Mouse (Mus musculus) megakaryocyte progenitor cell, adult 5-6 weeks (primary cell): Measurements from ENCODE around the gene Cmtm2b. TPM values are rescaled to one million over a fixed set of nuclear protein-coding genes. Genes with fewer than 3 reads are reported as not detected.
"Not testable (repeated sequence)": the region's sequence is repeated elsewhere in the genome, so short reads cannot be mapped to it uniquely, and the experiment has no call there.

Experiments
- ATAC-seq: replicated peaks from 2 replicates; pipeline ENCODE4 v1.8.0; 2016; ENCODE audit warnings: mild to moderate bottlenecking, moderate TSS enrichment, inconsistent platforms; ENCODE audit not compliant: poor library complexity
- total RNA-seq, 2 experiments: library from RNA; stranded (forward) in 1 of 2; stranded (reverse) in 1 of 2; fragments of 157-497, 149-512 nt in 1 of 2; fragments of 200-1000 nt in 1 of 2; gene quantifications; 2 replicates each; pipeline versions ENCODE4 v1.2.3 to v1.2.4; 2015 to 2017

Cmtm2b gene
- total RNA-seq (2015) (not detected in 2 replicates), total RNA-seq (2017) (not detected in 2 replicates)

- not testable (repeated sequence) for ATAC-seq
These were observed at the start of gene Cmtm2b for GRCm38 (mm10) chr8:104321930-104322329. Gene Cmtm2b, plus strand, starts transcription at chr8:104322230.

- ATAC-seq: not testable (repeated sequence)
These were observed 28.9 kb upstream of the Cmtm2b start, which contains the start of gene Cmtm2a for GRCm38 (mm10) chr8:104293081-104293480. Gene Cmtm2a, minus strand, starts transcription at chr8:104293181.

- no peak for ATAC-seq
These were observed 27.6 kb upstream of the Cmtm2b start for GRCm38 (mm10) chr8:104294396-104294795.

GRCm38 (mm10) chr8:104301577-104301976 lies 20.5 kb upstream of the Cmtm2b start:
- ATAC-seq: not testable (repeated sequence)

GRCm38 (mm10) chr8:104302536-104302935 lies 19.5 kb upstream of the Cmtm2b start:
- ATAC-seq: not testable (repeated sequence)

GRCm38 (mm10) chr8:104304962-104305361 lies 17.1 kb upstream of the Cmtm2b start:
- ATAC-seq: peak; percentile 61

GRCm38 (mm10) chr8:104308341-104308740 lies 13.7 kb upstream of the Cmtm2b start:
- not testable (repeated sequence) for ATAC-seq

GRCm38 (mm10) chr8:104309441-104310155 lies 12.4 kb upstream of the Cmtm2b start, which contains the start of the genes Gm45711 and Cmtm1:
Gene Gm45711, minus strand, starts transcription at chr8:104310081.
Gene Cmtm1, minus strand, starts transcription at chr8:104310145.
- ATAC-seq: not testable (repeated sequence)

GRCm38 (mm10) chr8:104312023-104312422 lies 10.0 kb upstream of the Cmtm2b start:
- not testable (repeated sequence) for ATAC-seq

- ATAC-seq: no peak
These were observed 8.7 kb upstream of the Cmtm2b start for GRCm38 (mm10) chr8:104313311-104313710.

- not testable (repeated sequence) for ATAC-seq
These were observed 763 bp upstream of the Cmtm2b start, which contains the start of gene Gm11020 for GRCm38 (mm10) chr8:104321267-104321666. Gene Gm11020, plus strand, starts transcription at chr8:104321567.

GRCm38 (mm10) chr8:104332665-104333631 lies 10.9 kb downstream of the Cmtm2b start:
- peak; percentile 53 for ATAC-seq

- peak; percentile 66 for ATAC-seq
These were observed 11.8 kb downstream of the Cmtm2b start for GRCm38 (mm10) chr8:104333786-104334185.

- no peak for ATAC-seq
These were observed 12.2 kb downstream of the Cmtm2b start for GRCm38 (mm10) chr8:104334196-104334595.

- ATAC-seq: no peak
These were observed 14.8 kb downstream of the Cmtm2b start for GRCm38 (mm10) chr8:104336806-104337205.

- no peak for ATAC-seq
These were observed 15.9 kb downstream of the Cmtm2b start for GRCm38 (mm10) chr8:104337890-104338289.

GRCm38 (mm10) chr8:104339229-104339982 lies 17.4 kb downstream of the Cmtm2b start, which contains the start of gene Cmtm3:
Gene Cmtm3, plus strand, starts transcription at chr8:104339410.
- ATAC-seq: no peak

- ATAC-seq: no peak
These were observed 17.9 kb downstream of the Cmtm2b start for GRCm38 (mm10) chr8:104339983-104340232.

- peak; percentile 51 for ATAC-seq
These were observed 18.4 kb downstream of the Cmtm2b start for GRCm38 (mm10) chr8:104340233-104341105.

GRCm38 (mm10) chr8:104341106-104341561 lies 19.1 kb downstream of the Cmtm2b start:
- ATAC-seq: peak; percentile 26
